Mouse (Mus musculus) forebrain, embryonic 12.5 days (tissue): ENCODE results near the gene Glg1. TPM values are rescaled to one million over a fixed set of nuclear protein-coding genes. Genes with fewer than 3 reads are reported as not detected.
"Not testable (repeated sequence)": the region's sequence is repeated elsewhere in the genome, so short reads cannot be mapped to it uniquely, and the experiment has no call there.

Experiments used
- ATAC-seq: fragments of 200-750 bp; cut with Nextera tagmentation; 2 replicates; pipeline ENCODE4 v1.8.0; 2017; ENCODE audit warnings: moderate TSS enrichment; ENCODE audit not compliant: low FRiP score
- H3K27ac ChIP-seq: fragments of 300-500 bp; sonication (generic); 2 replicates; pipeline ENCODE4 v1.5.1; 2016; ENCODE audit warnings: mild to moderate bottlenecking
- H3K27me3 ChIP-seq: fragments of 300-500 bp; sonication (generic); 2 replicates; pipeline ENCODE4 v1.6.1; 2016; ENCODE audit warnings: mild to moderate bottlenecking
- H3K36me3 ChIP-seq: fragments of 300-500 bp; sonication (generic); replicated peaks from 2 replicates; pipeline ENCODE4 v1.6.1; 2016; ENCODE audit warnings: mild to moderate bottlenecking
- H3K4me1 ChIP-seq: fragments of 300-500 bp; sonication (generic); 2 replicates; pipeline ENCODE4 v1.6.1; 2016
- H3K4me2 ChIP-seq: fragments of 300-500 bp; sonication (generic); 2 replicates; pipeline ENCODE4 v1.6.1; 2016; ENCODE audit warnings: mild to moderate bottlenecking, moderate library complexity
- H3K4me3 ChIP-seq: fragments of 300-500 bp; sonication (generic); replicated peaks from 2 replicates; pipeline ENCODE4 v1.5.1; 2016; ENCODE audit warnings: mild to moderate bottlenecking
- H3K9ac ChIP-seq: fragments of 300-500 bp; sonication (generic); 2 replicates; pipeline ENCODE4 v1.6.1; 2016; ENCODE audit warnings: mild to moderate bottlenecking
- H3K9me3 ChIP-seq: fragments of 300-500 bp; sonication (generic); 2 replicates; pipeline ENCODE4 v1.6.1; 2016
- WGBS: fragments of 180-500 bp; shearing (Covaris S2); methylation state at CpG from one replicate; pipeline ENCODE4 v1.1.7; 2016; 5-methylcytosine and 5-hydroxymethylcytosine counted together
- polyA plus RNA-seq: library from polyadenylated mRNA; unstranded; fragments of >200 nt; fragmentation: Nextera tagmentation; extraction: Ambion mirVana; gene quantifications from 2 replicates; pipeline ENCODE4 v1.2.1, GENCODE M21; 2016

Gene Glg1
- polyA plus RNA-seq, 1 experiment from 2014 or later = 83.6 TPM

DNA sequence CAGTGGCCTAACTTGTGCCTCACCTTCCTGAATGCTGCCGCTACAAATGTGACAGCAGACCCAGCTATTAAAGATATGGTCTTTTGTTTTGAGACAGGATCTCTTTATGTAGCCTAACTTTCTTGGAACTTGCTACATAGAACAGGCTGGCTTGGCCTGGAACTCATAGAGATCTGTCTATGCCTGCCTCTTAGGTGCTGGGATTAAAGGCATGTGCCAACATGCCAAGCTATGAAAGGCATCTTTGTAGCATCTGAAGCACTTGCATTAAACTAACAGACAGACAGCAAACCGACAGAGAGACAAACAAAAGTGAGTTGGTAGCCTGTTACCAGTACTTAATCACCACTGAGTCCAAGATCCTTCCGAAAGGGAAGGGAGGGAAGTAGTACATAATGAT is 23.1 kb upstream of the Glg1 start:
- H3K9me3 ChIP-seq = no peaks in the 10 kb centered on the region
- no peak overlapping the region for H3K9ac ChIP-seq
- no peak for ATAC-seq
- no peaks in the 10 kb centered on the region for H3K27me3 ChIP-seq
- no peak overlapping the region for H3K27ac ChIP-seq
- H3K4me3 ChIP-seq = no peak overlapping the region
- no peak overlapping the region for H3K4me2 ChIP-seq
- H3K4me1 ChIP-seq = no peaks in the 10 kb centered on the region
- WGBS = 89% methylated on average over 3 of the region's 3 CpGs
- H3K36me3 ChIP-seq = peaks cover 84% of the 10 kb centered on the region

DNA sequence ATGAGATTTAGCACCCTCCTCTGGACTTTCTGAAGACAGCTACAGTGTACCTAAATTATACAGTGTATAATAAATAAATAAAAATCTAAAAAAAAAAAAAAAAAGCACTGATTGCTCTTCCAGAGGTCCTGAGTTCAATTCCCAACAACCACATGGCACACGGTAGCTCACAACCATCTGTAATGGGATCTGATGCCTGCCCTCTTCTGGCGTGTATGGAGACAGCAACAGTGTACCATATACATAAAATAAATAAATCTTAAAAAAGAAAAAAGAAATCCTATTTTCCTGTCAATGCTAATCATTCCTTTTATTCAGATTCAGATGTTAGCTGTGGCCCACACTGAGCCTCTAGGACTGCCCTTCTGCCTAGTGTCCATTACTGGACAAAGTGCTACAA is 9.3 kb upstream of the Glg1 start:
- whole genome bisulfite sequencing = 73% methylated on average over 2 of the region's 2 CpGs
- ATAC-seq = no peak

DNA sequence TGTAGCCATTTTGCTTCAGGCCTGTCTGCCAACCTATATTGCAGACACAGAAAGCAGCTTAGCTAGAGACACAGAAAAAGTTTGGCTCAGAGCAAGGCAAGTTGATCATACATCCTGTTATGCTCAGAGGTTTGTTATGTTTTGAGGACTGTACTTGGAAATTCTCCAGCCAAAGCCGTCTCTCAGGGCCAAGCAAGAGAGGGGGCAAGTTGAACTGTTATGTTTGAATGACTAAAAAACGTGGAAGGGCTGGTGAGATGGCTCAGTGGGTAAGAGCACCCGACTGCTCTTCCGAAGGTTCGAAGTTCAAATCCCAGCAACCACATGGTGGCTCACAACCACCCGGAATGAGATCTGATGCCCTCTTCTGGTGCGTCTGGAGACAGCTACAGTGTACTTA is 7.1 kb upstream of the Glg1 start:
- not testable (repeated sequence) for H3K9me3 ChIP-seq, H3K4me1 ChIP-seq, H3K36me3 ChIP-seq, H3K9ac ChIP-seq, H3K4me2 ChIP-seq, H3K4me3 ChIP-seq, H3K27ac ChIP-seq, ATAC-seq, H3K27me3 ChIP-seq
- 79% methylated on average over 7 of the region's 7 CpGs for WGBS

More for the DNA sequence above, 9.3 kb upstream of the Glg1 start:
- Histone ChIP-seq H3K27ac (no peak overlapping the region), H3K9ac (no peak overlapping the region), H3K4me2 (no peak overlapping the region), H3K4me1 (no peaks in the 10 kb centered on the region), H3K36me3 (peaks cover 15% of the 10 kb centered on the region), H3K27me3 (no peaks in the 10 kb centered on the region), H3K4me3 (no peak overlapping the region), H3K9me3 (no peaks in the 10 kb centered on the region)

DNA sequence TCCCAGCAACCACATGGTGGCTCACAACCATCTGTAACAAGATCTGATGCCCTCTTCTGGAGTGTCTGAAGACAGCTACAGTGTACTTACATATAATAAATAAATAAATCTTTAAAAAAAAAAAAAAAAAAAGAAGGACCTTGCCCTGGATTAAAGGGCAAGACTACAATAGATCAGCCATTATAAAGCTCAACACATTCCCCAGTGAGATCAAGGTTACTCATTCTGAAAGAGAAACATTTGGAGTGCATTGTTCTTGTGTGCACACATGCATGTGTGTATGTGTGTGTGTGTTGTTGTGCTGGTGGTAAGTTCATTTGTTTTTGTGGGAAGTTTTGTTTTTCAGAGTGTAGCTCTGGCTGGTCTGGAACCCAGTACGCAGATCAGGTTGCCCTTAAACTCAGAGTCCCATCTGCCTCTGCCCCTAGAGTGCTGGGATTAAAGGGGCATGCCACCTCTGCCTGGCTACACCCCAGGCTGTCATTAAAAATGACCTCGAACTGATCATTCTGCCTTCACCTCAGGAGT is 5.7 kb upstream of the Glg1 start:
- H3K36me3 ChIP-seq = peaks cover 3% of the 10 kb centered on the region; the same call in 1 of the 2 replicates
- 0 out of 2 replicates have a peak, but pooled peaks cover 4% of the 10 kb centered on the region for H3K27me3 ChIP-seq
- no peaks in the 10 kb centered on the region for H3K9me3 ChIP-seq
- WGBS = 82% methylated on average over 2 of the region's 2 CpGs
- no peaks in the 10 kb centered on the region for H3K4me1 ChIP-seq
- H3K9ac ChIP-seq = no peak overlapping the region
- no peak overlapping the region for H3K4me3 ChIP-seq
- no peak overlapping the region for H3K27ac ChIP-seq
- no peak overlapping the region for H3K4me2 ChIP-seq
- ATAC-seq = no peak

DNA sequence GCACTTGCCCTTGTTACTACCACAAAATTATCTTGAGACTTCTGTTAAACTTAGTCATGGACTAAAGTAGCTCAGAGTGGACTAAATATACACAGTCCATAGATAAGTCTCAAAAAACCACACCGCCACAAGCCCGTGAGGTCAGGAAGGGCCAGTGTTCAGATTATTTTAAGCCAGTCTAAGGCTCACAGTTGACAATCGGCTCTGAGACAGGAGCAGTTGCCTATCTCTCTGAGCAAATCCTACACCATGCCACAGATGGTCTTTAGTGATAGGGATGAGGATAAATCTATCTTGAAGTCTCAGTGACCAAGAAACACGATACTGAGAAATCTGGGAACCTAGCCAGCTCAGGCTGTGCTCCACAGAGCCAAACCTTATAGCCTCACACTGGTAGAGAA is 3.0 kb upstream of the Glg1 start:
- ATAC-seq = no peak
- no peak overlapping the region for H3K4me2 ChIP-seq
- 0 out of 2 replicates have a peak, but pooled peaks cover 4% of the 10 kb centered on the region for H3K27me3 ChIP-seq
- 92% methylated on average over 4 of the region's 4 CpGs for WGBS
- H3K36me3 ChIP-seq = no peaks in the 10 kb centered on the region
- peaks cover 7% of the 10 kb centered on the region for H3K4me1 ChIP-seq
- H3K27ac ChIP-seq = no peak overlapping the region
- H3K9ac ChIP-seq = no peak overlapping the region
- H3K9me3 ChIP-seq = no peaks in the 10 kb centered on the region
- H3K4me3 ChIP-seq = no peak overlapping the region

DNA sequence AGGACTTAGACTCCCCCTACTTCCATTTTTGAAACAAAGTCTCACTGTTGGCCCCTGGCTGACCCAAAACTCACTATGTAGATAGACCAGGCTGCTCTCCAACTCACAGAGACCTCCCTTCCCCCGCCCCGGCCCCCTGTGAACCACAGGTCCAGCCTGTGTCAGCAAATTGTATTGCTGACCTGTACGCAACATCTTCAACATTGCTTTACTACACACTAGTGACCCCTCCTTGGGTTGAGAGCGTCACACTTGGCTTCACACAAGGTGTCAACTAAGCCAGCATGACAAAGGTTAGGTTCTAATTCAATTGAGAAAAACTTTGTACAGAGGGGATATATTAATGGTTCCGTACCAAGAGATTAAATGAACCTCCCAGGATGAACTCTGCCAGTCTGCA is 1.2 kb upstream of the Glg1 start:
- Histone ChIP-seq H3K4me2 (no peak overlapping the region), H3K4me1 (peaks cover 7% of the 10 kb centered on the region), H3K4me3 (no peak overlapping the region), H3K27ac (no peak overlapping the region), H3K9ac (no peak overlapping the region), H3K9me3 (no peaks in the 10 kb centered on the region), H3K36me3 (peaks cover 6% of the 10 kb centered on the region; the same call in 1 of the 2 replicates), H3K27me3 (0 out of 2 replicates have a peak, but pooled peaks cover 4% of the 10 kb centered on the region)
- no peak for ATAC-seq
- 93% methylated on average over 5 of the region's 5 CpGs for WGBS

DNA sequence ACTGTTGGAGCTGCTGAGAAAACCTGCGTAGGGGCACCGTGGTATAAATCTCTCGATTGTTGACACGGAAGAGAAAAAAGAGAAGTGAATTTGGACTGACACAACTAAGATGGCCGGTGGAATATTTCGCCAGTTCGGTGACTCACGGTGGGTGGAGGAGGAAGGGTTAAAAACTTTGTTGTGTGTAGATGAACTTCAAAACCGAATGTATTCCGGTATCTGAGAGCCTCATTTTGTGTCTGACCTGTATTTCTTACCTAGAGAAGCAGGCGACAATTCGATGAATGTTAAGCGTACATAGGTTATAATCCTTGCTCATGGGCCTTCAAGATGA is 359 bp upstream of the Glg1 start:
- peak; percentile 1; the same call in 1 of the 2 replicates for ATAC-seq
- H3K9ac ChIP-seq = peak overlapping the region; percentile 93
- peak overlapping the region; percentile 64 for H3K4me2 ChIP-seq
- 13% methylated on average over 13 of the region's 13 CpGs for WGBS
- H3K4me3 ChIP-seq = peak overlapping the region; percentile 88
- H3K4me1 ChIP-seq = peaks cover 7% of the 10 kb centered on the region
- H3K9me3 ChIP-seq = no peaks in the 10 kb centered on the region
- 0 out of 2 replicates have a peak, but pooled peaks cover 4% of the 10 kb centered on the region for H3K27me3 ChIP-seq
- H3K27ac ChIP-seq = peak overlapping the region; percentile 98
- peaks cover 10% of the 10 kb centered on the region; the same call in 1 of the 2 replicates for H3K36me3 ChIP-seq

DNA sequence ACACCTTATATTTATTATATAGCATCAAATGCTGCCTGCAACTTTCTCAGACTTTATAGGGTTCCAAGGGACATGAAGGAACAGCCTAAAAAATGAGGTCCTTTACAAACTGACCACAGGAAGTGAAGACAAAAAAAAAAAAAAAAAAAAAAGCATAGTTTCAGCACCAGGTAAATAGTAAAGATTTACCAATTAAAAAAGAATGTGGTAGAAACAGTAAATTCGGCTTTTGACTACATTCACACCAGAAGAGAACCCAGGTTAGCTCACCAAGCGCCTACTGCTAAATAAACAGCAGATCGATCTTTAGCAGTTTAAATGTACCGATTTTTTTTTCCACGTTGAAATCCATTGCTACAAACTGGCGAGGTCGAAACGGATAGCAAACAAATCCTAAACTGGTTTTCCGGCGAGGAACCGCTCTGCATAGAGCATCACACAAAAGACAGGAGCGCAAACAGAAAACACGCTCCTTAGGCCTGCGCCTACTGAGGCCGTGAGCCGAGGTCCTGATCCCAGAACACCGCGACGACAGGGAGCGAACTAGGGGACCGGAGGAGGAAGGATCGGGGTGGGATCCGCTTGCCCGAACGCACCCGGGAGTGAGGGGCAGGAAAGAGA is 896 bp downstream of the Glg1 start:
- 0 out of 2 replicates have a peak, but pooled peaks cover 4% of the 10 kb centered on the region for H3K27me3 ChIP-seq
- peaks cover 10% of the 10 kb centered on the region; the same call in 1 of the 2 replicates for H3K36me3 ChIP-seq
- peak overlapping the region; percentile 98 for H3K27ac ChIP-seq
- peak overlapping the region; percentile 88 for H3K4me3 ChIP-seq
- no peaks in the 10 kb centered on the region for H3K9me3 ChIP-seq
- peaks cover 7% of the 10 kb centered on the region for H3K4me1 ChIP-seq
- under 1% methylated on average over 26 of the region's 26 CpGs for whole genome bisulfite sequencing
- peak; percentile 72 for ATAC-seq
- H3K9ac ChIP-seq = peak overlapping the region; percentile 93
- H3K4me2 ChIP-seq = peak overlapping the region; percentile 64

DNA sequence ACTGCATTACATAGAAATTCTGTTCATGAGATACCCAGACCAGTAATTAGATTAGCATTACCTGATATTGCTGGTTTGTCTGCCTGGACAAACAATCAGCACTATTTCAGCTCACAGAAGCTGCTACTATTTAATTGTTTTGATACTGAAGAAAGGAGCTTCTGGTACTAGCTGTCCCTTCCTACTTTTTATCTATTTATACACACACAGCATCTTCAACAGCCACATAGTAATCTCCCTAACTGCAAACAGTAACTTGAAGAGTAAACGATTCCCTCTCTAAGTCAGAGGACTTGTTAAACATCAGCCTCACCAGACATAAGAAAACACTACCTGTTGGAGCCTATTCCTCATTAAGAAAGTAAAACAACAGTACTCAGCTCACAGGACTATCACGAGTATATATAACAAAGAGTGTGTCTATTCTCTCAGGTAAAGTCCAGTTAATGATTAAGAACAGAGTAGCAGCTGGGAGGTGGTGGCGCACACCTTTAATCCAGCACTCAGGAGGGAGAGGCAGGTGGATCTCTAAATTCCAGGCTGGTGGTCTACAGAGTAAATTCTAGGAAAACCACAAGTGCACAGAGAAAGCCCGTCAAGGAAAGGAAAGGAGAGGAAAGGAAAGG is 6.4 kb downstream of the Glg1 start:
- H3K36me3 ChIP-seq = peaks cover 10% of the 10 kb centered on the region; the same call in 1 of the 2 replicates
- no peak for ATAC-seq
- H3K4me2 ChIP-seq = no peak overlapping the region
- 92% methylated on average over 4 of the region's 4 CpGs for WGBS
- H3K4me1 ChIP-seq = peaks cover 5% of the 10 kb centered on the region
- H3K27ac ChIP-seq = no peak overlapping the region
- H3K9ac ChIP-seq = no peak overlapping the region
- H3K9me3 ChIP-seq = no peaks in the 10 kb centered on the region
- H3K4me3 ChIP-seq = no peak overlapping the region
- no peaks in the 10 kb centered on the region for H3K27me3 ChIP-seq

DNA sequence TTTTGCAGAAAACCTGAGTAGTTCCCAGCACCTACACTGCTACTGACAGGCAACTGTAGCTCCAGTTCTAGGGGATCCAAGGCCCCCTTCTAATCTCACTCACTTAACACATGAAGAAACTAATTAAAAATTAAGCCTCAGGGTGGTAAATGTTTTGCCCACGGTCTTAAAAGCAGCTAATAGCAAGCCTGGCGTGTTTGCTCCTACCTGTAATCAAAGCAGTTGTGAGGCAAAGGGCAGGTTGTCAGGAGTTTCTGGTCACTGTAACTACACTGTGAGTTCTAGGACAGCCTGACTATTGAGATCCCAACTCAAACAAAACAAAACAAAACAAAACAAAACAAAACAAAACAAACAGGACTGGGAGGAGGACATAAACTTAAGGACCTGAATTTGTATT is 8.9 kb downstream of the Glg1 start:
- Histone ChIP-seq H3K27me3 (no peaks in the 10 kb centered on the region), H3K4me1 (no peaks in the 10 kb centered on the region), H3K27ac (no peak overlapping the region), H3K9ac (no peak overlapping the region), H3K4me3 (no peak overlapping the region), H3K36me3 (0 out of 2 replicates have a peak, but pooled peaks cover 3% of the 10 kb centered on the region), H3K9me3 (no peaks in the 10 kb centered on the region), H3K4me2 (no peak overlapping the region)
- 75% methylated on average over 2 of the region's 2 CpGs for WGBS
- ATAC-seq = no peak

DNA sequence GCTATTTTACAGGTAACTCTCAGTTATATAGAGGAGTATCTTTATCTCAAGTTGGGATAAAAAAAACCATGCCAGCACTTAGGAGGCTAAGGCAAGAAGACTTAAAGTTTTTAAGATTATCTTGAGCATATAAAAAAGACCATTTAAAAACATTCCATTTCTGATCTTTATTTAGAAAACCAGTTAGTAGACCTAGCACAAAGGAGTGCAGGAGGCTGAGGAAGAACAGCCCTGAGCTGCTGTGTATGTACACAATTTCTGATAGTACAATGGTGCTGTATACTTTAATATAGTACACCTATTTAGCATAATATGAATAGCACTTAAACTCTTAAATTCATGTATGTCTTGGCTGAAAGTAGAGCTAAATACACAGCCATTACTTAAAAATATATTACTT is 10.9 kb downstream of the Glg1 start:
- Histone ChIP-seq H3K36me3 (no peaks in the 10 kb centered on the region), H3K4me1 (no peaks in the 10 kb centered on the region), H3K27me3 (no peaks in the 10 kb centered on the region), H3K9me3 (no peaks in the 10 kb centered on the region), H3K4me2 (no peak overlapping the region), H3K9ac (no peak overlapping the region), H3K4me3 (no peak overlapping the region), H3K27ac (no peak overlapping the region)
- no peak for ATAC-seq

DNA sequence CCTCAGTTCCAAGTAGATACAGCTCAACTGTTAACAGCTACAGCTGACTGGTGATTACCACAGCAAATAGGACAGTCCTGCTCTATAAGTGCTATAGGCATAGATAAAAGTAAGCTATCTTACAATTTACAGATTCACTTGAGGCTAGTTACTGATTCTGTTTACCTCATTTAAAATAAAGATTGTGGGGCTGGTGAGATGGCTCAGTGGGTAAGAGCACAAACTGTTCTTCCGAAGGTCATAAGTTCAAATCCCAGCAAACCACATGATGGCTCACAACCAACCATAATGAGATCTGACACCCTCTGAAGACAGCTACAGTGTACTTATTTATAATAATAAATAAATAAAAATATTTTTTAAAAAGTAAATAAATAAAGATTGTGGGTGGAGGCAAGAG is 12.2 kb downstream of the Glg1 start:
- not testable (repeated sequence) for H3K27me3 ChIP-seq, H3K9ac ChIP-seq, ATAC-seq, H3K4me2 ChIP-seq, H3K4me3 ChIP-seq, H3K27ac ChIP-seq, H3K4me1 ChIP-seq, H3K9me3 ChIP-seq, H3K36me3 ChIP-seq
- WGBS = 98% methylated on average over 1 of the region's 1 CpGs
